Mouse (Mus musculus) testis, postnatal 14 days (tissue): ENCODE results near the gene Bbs9.
"Not testable (repeated sequence)": the region's sequence is repeated elsewhere in the genome, so short reads cannot be mapped to it uniquely, and the experiment has no call there.

Source experiments
- DNase-seq: peaks from one replicate; pipeline ENCODE4 v3.0.0; 2021; ENCODE audit warnings: low spot score

Bbs9 gene

GRCm38 (mm10) chr9:22848800-22849199 lies 373.3 kb downstream of the Bbs9 start:
- DNase-seq, result no peak

DNA sequence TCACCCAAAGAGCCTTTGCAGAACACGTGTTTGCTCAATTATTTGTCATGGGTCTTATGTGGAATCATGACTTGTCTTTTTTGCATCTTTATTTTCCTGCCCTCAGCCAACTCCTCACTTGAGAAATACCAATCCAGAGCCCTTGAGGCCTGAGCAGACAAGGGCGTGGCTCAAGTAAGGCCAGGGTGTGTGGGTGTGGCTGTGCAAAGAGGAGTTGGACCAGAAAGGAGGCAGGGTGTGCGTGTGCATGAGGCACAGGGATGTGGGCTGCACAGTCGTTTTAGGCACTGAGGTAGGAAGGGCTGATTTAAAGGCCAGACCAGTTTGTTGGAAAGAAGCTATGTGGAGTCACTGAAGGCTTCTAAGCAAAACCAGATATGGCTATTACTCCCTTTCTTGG lies 373.7 kb downstream of the Bbs9 start:
- no peak for DNase-seq

DNA sequence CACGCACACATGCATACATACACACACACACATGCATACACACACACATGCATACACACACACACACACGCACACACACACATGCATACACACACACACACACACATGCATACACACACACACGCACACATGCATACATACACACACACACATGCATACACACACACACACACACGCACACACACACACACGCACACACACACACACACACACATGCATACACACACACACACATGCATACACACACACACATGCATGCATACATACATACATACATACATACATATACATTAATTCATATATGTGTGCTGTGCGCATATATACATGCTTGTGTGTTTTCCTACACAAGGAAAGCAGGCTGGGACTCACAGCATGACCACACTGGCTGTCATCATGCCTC lies 393.6 kb downstream of the Bbs9 start:
- not testable (repeated sequence) for DNase-seq

DNA sequence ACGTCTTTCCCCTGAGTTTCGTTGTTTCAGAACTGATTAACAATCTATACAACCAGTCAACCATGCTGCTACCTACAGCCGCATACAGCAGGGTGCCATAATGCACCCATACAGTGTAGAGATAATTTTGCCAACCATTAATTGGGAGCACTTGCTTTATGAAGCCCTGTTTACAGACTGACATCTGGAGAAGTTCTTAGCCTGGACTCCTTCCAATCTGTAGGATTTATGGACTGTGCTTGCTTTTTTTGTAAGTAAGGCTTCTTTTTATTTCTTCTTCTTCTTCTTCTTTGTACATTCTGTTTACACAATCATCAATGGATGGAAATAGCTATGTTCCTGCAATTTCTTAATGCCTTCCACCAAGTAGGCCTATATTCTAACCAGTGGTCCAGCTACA lies 395.1 kb downstream of the Bbs9 start:
- DNase-seq, result no peak

DNA sequence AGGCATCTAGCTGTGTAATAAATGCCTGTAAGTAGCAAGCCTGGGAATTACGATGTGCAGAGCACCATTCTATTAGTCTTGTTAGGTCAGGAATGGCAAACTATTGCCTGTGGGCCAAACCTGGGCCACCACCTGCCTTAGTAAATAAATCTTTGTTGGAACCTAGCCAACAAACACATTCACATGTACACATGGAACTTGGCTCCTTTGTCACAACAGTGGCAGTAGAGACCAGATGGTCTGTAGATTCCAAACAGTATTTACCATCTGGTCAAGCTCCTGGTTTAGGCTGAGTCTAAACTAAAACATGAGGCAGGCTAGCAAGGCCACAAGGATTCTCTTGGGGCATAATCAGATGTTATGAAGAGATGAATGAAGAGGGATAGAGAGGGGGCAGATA lies 399.7 kb downstream of the Bbs9 start:
- DNase-seq, result no peak

- DNase-seq, result no peak
Observed at GRCm38 (mm10) chr9:22879266-22879665, 403.8 kb downstream of the Bbs9 start.

DNA sequence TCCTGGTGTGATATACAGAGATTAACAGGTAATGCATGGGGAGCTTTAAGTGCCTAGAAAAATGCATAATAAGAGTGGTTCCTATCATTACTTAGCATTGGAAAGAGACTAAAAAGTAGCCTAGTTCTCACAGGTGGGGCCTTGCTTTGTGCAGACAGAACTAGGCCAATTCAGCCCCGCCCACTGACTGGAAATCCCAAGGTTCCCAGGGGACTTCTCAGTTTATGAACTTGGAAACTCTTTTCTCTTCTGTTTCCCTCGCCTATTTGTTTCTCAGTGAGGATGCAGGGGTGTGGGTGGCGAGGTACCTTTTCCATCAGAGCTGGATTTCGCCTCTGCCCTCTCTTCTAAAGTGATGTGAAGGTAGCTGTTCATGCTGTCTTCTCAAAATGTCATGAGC lies 410.8 kb downstream of the Bbs9 start:
- no peak for DNase-seq

DNA sequence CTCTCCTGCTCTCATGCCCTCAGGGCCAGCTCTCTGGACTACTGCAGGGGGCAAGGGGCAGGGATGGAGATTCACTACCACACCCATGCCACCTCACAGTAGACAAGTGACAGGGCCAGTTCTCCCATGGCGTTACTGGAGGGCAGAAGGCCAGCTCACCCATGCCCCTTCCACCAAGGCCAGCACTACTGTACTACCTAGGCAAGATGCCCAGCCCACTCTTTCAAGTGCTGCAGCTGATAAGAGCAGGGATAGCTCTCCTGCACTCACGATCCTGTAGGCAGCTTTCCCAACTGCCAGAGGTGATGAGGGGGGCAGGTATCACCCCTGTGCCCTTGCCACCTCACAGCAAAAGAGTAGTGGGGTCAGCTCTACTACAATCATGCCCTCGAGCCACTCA lies 429.9 kb downstream of the Bbs9 start:
- no peak for DNase-seq

DNA sequence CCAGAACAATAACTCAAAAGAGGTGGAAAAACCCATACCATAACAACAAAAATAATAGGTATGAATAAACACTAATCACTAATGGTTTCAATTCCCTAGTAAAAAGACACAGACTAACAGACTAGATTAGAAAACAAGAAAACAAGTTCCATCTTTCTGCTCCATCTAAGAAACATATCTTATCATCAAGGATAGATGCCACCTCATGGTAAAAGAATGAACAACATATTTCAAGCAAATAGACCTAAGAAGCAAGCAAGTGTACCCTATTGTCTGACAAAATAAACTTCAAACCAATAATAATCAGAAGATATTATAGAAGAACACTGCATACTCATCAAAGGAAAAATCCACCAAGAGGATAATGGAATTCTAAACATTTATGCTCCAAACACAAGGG lies 441.3 kb downstream of the Bbs9 start:
- no peak for DNase-seq

GRCm38 (mm10) chr9:22935645-22936044 lies 460.1 kb downstream of the Bbs9 start:
- no peak for DNase-seq
